Mouse (Mus musculus): Measurements from ENCODE around the gene Aim2.

GRCm38 (mm10) chr1:173337008-173337407 lies 13.7 kb upstream of the Aim2 start:
- TF ChIP-seq CTCF (IDR thresholded peaks at IDR 0.05; ENCODE audit: extremely low read depth, insufficient read length, insufficient replicate concordance, low read depth, low read length) = no peak
- TF ChIP-seq POLR2A (IDR thresholded peaks at IDR 0.05; ENCODE audit: low read depth, low read length) = no peak
